Mouse (Mus musculus) liver (tissue): ENCODE results near the gene Evi2b.

Experiments used
- DNase-seq: peaks from one replicate; pipeline ENCODE4 v3.0.0-alpha.2; 2020; ENCODE audit warnings: mixed read lengths

The Evi2b gene

DNA sequence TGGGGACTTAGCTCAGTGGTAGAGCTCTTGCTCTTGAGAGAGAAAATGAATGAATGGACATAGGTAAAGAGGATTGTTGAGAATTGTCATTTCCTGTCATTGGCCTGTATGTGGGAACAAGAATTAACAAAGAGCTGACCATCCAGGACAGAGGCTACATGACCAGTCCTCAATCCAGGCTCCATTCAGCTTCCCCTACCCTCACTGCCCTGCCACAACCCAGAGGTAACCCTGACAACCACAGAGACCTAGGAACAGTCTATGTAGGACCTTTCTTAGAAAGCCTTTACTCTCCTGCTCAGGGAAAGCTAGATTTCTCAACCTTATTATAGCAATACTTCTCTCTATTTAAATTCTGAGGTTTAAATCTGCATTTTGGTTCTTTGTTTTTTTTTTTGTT, 2.8 kb downstream of the Evi2b start:
- DNase-seq: no peak

DNA sequence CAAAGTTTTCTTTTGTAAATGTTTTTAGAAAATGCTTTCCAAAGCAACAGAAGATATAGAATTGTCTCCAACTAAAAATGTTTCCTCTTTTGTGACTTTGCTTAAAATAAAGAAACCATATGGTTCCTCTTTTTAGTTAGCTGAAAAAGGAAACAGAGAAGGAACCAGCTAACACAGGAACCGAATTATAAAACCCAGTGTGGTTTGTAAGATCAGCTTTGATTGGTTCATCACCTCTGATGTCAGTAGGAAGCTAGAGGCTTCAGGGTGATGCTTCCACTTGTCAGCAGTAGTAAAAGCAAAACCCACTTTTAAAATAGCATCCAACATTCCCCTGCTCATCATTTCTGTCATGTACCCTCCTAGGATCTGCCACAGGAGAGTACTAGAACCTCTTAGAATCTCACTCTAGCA, 3.7 kb downstream of the Evi2b start:
- DNase-seq: no peak

DNA sequence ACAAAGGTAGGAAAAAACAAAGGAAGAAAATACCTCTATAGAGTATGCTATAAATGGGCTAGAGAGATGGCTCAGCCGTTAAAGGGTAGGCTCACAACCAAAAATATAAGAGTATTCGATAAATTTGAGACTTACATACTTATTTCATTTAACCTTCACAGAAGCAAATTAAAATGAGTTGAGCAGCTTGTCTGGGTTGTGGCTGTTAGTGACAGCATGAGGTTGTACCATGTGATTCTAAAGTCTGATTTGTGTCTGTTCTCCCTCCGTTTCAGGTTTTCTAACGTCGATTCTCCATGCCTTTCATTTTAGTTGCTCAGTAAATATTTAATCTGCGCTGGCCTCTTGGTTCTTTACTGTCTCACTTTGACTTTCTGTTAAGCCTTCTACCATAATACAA, 4.3 kb downstream of the Evi2b start:
- no peak for DNase-seq

DNA sequence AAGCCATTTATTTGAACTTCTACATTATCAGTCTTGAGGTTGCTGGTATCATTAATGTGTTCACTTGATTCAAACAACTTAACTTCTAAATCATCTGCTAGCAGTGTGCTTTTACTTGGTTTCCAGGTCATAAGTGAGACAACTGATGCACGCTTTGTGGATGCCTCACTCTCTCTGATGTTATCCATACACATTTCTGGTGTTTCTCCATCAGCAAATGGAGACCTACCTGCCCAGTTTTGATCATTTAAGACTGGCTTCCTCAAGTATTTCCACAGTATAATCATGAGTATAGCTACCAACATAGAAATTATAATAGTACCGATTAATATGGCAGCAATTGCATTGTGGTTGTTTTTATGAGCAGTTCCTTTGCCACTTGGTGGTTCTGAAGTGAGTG, 7.8 kb downstream of the Evi2b start:
- no peak for DNase-seq

DNA sequence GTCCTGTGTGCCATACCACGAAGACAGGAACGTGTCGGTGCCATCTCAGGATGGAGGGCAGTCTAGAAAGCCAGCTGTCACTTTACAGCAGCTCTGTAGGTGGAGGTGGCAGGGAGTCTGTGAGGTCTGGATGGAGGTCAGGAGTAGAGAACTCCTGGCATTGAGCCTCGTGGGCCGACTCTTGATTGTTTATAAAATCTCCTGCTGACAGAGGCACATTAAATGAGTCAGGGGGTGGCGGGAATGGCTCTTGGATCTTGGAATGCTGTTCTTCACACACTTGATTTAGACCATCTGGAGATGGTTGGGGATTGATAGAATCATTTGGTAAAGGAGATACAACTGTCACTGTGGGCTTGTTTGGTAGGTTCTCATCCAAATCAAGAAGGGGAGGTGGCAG, 8.2 kb downstream of the Evi2b start:
- no peak for DNase-seq

DNA sequence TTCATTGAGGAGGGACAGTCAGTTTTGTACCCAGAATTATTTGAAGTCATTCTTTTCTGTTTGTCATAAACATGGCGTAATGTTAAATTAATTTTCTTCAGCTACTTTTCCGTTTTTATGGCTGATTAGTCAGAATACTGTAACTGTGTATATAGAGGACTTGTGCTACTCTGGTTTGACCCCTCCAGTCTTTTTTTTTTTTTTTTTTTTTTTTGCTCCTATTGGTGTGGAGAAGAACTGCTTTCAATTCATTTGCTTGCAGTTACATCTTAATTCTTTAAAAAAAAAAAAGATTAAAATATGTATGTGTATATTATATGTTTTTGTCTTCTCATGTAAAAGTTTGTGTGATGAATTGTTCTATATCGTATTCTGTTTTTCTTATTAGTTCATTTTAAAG, 11.6 kb downstream of the Evi2b start:
- DNase-seq: no peak

DNA sequence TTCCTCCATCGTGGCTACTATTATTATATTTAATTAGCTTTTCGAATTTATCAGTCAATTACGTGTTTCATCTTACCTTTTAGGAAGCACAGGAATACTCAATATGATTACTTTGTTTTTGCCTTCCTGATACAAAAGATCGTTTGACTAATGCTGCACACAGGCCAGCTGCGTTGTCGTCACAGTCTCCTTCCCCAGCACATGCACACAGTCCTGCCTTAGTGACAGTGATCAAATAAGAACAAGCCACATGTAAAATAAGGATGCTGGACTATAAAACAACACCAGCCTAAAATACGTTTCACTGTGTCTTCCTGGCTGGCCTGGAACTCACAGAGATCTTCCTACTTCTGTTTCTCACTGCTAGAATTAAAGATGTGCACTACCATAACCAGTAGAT, 19.1 kb downstream of the Evi2b start:
- DNase-seq: no peak

DNA sequence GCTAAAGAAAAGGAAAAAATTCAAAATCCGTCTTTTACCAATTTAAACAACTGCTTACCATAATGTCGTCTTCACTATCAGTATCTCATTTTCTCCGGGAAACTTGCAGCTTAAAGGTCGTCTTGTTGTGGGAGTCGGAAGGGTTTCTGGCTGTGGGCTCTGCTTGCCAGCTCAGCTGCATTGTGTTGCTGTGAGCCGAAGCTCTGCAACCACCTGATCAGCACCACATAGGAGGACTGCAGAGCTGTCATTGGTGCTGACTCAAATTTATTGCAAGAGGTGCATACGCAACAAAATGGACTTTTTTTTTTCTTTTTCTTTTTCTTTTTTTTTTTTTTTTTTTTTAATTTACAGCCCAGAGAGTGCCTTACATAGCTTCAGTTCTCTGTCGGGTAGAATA, 19.7 kb downstream of the Evi2b start, which contains the start of gene Omg:
Gene Omg (minus strand): TSS at position 240 of the 400 bp plus-strand sequence.
- DNase-seq: no peak

DNA sequence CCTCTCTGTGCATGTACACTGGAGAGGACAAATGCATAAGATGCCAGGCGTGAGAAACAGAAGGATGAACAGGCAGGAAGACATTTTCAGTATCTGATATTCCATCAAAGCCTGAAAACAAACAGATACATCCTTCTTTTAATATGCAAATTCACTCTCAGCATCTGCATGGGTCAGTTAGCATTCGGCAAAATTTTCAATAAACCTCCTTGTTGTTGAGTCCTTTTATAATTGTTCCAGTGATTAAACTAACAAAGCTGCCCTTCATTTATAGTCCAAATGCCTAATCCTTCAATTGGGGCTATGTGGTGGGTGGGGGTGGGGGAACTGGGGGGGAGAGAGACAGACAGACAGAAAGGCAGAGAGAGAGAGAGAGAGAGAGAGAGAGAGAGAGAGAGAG, 20.6 kb downstream of the Evi2b start:
- DNase-seq: no peak

DNA sequence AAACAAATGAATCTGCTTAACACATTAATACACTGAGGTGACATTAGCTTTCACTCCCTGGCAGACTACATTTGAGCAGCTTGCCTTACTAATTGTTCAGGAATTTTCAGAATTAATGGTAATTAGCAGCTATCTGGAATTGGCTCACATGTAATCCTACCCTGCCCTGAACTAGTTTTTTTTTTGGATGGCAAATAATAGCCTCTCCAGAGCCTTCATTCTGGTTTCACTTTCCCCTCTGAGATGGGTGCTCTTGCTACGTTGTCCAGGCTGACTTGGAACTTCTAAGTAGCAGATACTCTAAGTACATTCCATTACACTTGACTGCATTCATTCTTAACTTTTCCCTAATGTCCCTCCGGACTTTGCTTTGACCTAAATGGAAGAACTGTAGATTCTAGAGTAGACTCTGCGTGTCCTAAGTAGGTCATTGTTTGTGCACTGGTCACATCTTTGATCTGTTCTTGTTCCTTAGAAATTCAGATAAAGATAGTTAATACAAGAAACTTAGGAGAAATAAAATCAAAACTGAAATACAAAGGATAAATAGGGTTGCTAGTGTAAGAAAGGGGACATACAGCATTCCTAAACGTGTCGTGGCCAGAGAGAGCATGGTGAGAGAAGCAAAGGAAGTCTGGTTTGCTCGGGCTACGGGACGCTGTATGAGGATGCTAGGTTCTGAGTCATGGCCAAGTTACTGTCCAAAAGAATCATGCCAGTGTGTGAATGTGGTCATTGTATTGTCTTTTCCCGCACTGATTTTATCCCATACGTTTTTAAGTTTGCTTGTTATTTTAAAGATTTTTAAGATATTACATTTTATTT, 28.4 kb downstream of the Evi2b start:
- no peak for DNase-seq

DNA sequence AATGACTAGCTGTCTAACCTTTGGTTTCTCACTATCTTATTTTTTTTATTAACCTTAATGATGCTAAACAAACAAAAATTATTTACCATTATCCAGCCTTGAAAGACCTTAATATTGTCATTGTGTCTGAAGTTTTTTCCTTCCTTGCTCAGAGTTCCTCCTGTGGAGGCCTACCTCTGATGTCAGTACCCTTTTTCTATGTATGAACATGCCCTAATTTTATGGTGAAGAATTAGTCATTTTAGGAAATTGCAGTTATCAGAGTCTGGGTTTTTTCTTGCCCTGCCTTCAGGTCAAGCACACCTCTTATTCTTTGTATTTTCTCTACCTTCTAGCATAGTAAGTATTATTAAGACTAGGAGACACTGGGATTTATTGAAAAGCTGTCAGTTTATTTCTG, 38.8 kb downstream of the Evi2b start:
- DNase-seq: no peak

DNA sequence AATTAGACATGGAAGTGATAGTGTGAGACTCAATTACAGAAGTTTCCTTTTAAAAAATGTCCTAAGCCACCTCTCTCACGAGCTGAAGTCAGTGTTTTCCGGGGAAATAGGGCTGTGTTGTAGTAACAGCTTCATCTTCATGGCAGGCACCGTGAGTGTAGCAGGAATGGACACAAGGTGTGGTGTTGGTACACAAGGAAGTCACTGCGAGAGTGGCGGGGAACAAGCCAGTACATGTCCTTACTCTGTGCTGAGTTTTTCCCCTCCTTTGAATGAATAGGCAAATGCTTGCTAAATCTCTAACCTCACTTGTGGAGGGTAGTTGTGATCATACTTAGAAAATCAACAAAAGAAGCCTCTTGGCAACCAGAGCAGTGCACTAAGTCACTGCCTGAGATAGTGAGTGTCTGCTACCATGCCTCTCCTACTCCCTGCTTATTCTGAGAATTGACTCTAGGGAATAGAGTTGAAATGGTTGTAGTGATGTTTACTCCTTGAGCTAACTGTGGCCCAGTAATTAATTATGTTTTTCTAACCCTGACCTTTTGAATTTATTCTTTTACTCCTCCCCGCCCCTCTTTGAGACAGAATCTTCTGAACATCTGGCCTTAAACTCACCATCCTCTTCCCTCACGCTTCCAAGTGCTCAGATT, 39.6 kb downstream of the Evi2b start:
- no peak for DNase-seq

DNA sequence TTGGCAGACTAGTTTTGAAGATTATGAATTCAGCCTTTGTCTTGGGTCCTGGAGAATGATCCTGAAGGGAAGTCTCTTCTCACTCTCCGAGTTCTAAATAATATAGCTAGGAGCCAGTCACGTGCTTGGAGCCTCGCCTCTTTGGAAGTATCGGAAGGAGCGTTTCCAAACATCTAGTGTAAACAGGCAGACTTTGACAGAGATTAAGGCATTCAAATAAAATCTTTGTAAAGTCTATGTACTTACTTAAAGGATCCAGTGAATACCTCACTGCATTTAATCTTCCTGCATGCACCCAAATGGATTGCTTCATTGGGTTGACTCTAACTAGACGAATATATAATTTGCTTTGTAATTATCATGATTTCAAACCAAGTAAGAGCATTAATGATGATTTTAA, 40.2 kb downstream of the Evi2b start:
- DNase-seq: no peak

DNA sequence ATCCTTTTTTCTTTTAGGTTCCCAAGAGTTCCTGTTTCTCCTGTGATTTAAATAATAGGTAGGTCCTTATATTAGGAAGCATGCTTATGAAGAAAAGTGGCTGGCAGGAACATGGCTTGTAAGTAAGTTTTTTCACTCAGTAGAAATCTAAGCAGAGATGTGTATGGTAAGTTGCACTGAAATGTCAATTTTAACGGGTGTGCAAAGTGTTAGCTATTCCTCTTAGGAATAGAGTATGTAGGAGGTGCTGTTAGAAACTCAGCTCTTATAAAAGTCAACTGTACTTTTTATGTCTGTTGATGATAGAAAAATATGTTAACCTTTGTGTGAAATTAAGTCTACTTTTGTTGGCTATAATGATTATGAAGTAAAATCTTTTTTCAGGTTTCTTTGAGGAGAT, 55.5 kb downstream of the Evi2b start:
- DNase-seq: no peak
